Mouse (Mus musculus) macrophage (primary cell): ENCODE measurements around the gene Tnik. TPM values are rescaled to one million over a fixed set of nuclear protein-coding genes. Genes with fewer than 3 reads are reported as not detected.

Experiments
- H3K27ac ChIP-seq: fragments of 350-480 bp; formaldehyde crosslinking; 2 replicates; pipeline ENCODE4 v1.9.0; 2021
- H3K36me3 ChIP-seq: fragments of 350-480 bp; formaldehyde crosslinking; 2 replicates; pipeline ENCODE4 v1.9.0; 2021; ENCODE audit errors: inconsistent target
- H3K4me3 ChIP-seq: fragments of 350-480 bp; formaldehyde crosslinking; 2 replicates; pipeline ENCODE4 v1.9.0; 2021; ENCODE audit errors: inconsistent target
- H3K79me2 ChIP-seq: fragments of 350-480 bp; formaldehyde crosslinking; 2 replicates; pipeline ENCODE4 v1.9.0; 2021; ENCODE audit errors: inconsistent target
- WGBS: methylation state at CpG from one replicate; pipeline ENCODE4 v1.1.7; 2026; ENCODE audit warnings: inconsistent platforms; ENCODE audit not compliant: missing documents; 5-methylcytosine and 5-hydroxymethylcytosine counted together
- polyA plus RNA-seq: library from polyadenylated mRNA; stranded (reverse); fragments of 250-400 nt; gene quantifications from 3 replicates; pipeline ENCODE4 v1.2.4, GENCODE M21; 2018; ENCODE audit warnings: inconsistent platforms

Tnik gene
- polyA plus RNA-seq, 1 experiment from 2014 or later, result 0.20 TPM

DNA sequence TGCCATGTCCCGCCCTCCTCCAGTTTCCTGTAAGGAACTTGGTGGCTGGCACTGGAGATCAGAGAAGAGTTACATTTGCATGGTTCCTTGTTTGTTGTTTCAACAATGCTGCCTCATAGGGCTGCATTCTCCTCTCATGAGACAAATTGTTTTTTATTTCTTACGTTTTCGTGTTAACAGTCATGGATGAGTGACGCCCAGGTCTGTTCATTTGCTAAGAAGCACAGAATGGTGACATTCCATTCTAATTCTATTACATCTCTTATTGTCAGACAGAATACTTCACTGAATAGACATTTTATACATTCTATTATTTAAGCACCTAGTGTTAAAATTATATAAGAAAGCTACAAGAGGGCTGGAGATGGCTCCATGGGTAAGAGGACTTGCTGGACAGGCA is 266.5 kb downstream of the Tnik start:
- no peak overlapping the region for H3K27ac ChIP-seq
- no peaks in the 10 kb centered on the region for H3K79me2 ChIP-seq
- H3K4me3 ChIP-seq, result no peak overlapping the region
- 96% methylated on average over 4 of the region's 4 CpGs for WGBS
- no peaks in the 10 kb centered on the region for H3K36me3 ChIP-seq

DNA sequence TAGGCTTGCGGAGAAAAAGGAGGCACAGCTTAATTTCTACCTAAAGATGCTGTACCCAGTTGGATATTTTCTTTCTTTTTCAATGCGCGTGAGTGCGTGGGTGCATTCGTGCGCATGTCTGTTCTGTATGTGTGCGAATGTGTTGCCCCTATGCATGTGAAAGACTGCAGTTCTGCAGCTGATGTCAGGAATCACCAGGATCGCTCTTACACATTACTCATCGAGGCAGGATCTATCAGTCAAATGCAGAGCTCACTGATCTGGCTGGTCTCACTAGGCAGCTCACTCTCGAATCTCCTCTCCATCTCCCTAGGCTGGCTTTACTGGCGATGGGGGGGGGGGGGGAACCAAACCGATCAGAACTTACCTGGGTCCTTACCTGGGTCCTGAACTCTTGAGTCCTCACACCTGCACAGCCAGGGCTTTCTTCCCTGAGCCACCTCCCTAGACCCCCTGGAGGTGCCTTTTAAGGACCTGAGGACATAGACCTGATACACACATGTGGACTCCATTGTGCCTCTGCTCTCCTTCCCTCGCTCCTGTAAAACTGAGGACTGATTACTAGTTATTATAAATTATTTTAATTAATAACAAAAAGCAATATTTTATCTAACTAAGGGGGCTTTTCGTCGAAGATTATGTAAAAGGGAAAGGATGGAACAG is 268.4 kb downstream of the Tnik start:
- WGBS, result 90% methylated on average over 15 of the region's 15 CpGs
- H3K27ac ChIP-seq, result no peak overlapping the region
- H3K36me3 ChIP-seq, result no peaks in the 10 kb centered on the region
- H3K79me2 ChIP-seq, result no peaks in the 10 kb centered on the region
- H3K4me3 ChIP-seq, result no peak overlapping the region

DNA sequence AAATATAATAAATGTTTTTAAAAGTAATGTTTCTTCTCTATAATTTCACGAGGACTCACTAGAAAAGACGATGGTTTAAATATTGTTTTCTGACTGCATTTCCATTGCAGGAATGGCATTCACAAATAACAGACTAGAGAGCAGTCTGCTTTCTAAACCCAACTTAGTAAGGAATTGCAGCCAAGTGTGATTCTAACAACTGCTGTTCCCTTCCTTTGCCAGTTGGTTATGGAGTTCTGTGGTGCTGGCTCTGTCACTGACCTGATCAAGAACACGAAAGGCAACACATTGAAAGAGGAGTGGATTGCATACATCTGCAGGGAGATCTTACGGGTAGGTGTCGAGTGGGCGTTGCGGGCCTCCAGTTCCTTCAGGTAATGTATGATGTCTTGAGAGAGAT is 269.7 kb downstream of the Tnik start:
- Histone ChIP-seq H3K36me3 (no peaks in the 10 kb centered on the region), H3K79me2 (no peaks in the 10 kb centered on the region), H3K27ac (no peak overlapping the region), H3K4me3 (no peak overlapping the region)
- WGBS, result 89% methylated on average over 7 of the region's 7 CpGs

DNA sequence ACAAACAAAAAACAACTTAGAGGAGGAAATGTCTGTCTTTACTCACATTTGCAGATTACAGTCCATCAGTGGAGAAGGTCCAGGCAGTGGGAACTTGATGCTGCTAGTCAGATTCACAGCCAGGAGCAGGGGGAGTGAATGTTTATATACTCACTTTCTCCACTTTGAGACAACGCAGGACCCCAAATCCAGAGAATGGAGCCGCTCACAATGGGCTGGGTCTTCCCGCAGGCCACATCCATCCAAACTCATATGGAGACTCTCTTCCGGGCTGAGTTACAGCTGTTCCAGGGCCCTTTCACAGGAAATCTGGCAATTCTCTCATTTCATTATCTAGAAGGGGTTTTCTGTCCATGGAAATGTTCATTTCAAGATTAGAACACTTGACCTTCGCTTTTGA is 277.1 kb downstream of the Tnik start:
- no peaks in the 10 kb centered on the region for H3K79me2 ChIP-seq
- H3K27ac ChIP-seq, result no peak overlapping the region
- H3K4me3 ChIP-seq, result no peak overlapping the region
- 98% methylated on average over 5 of the region's 5 CpGs for WGBS
- no peaks in the 10 kb centered on the region for H3K36me3 ChIP-seq

DNA sequence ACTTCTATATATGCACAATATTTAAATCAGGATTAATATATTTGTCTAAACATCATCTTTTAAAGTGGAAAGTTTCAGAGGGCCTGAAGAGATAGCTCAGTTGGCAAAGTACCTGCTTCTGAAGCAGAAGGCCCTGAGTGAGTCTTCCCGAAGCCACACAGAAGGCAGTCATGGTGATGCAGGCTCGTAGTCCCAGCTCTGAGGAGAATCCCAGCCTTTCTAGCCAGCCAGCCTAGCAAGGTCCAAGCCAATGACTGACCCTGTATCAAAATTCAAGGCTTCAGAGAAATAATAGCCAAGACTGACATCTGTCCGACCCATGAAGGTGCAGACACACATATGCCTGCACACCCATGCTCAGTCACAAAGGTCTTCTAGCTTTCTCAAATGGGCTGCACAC is 279.9 kb downstream of the Tnik start:
- Histone ChIP-seq H3K36me3 (no peaks in the 10 kb centered on the region), H3K4me3 (no peak overlapping the region), H3K27ac (no peak overlapping the region), H3K79me2 (no peaks in the 10 kb centered on the region)
- WGBS, result 93% methylated on average over 3 of the region's 3 CpGs

DNA sequence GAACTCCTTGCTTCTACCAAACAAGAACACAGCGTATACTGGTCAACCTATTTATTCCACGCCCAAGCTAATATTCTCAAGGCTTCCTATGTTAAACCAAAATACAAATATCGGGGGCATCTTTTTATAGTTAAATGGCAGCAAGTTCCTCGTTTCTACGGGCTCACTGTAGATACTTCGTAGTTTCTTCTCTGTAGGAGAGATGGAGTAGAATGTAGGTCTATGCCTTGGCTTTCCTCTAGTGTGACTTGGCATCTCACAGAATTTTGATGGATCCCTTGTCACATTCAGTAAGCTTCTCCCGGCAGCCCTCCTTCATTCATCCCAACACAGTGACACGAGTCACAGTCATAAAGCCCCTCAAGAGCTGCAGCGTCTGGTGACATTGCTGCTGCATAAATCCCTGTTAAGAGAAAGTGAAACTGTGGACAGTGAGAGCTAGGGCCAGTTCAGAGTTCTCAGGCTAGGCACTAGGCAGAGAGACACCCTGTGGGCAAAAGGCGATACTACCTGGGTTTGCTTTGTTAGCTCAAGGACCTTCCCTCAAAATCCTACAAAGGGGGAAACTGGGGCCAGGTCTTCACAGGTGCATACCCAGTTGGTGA is 280.5 kb downstream of the Tnik start:
- Histone ChIP-seq H3K4me3 (peak overlapping the region; percentile 23), H3K79me2 (no peaks in the 10 kb centered on the region), H3K36me3 (no peaks in the 10 kb centered on the region), H3K27ac (no peak overlapping the region)
- 14% methylated on average over 10 of the region's 10 CpGs for WGBS

DNA sequence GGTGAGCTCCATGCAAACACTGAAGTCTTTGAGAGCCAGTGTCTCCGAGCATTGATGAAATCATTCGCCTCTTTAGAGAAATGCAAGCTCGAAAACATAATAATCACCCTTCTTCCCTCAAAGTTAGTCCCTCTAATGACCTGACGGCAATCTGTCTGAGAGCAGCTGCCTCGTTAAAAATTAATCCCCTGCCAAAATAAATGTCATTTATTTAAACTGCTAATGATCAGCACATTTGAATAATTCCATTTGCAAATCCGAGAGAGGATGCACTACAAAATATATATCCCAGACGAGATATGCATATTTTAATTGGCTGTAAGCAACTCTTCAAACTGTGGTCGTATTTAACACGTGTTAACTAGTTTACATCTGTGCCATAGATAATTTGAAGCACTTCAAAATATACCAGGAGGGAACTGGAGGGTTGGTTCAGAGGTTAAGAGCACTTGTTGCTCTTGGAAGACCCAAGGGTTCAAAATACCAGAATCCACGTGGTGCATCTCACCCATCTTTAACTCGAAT is 281.4 kb downstream of the Tnik start:
- 87% methylated on average over 11 of the region's 11 CpGs for WGBS
- Histone ChIP-seq H3K27ac (no peak overlapping the region), H3K4me3 (no peak overlapping the region), H3K79me2 (no peaks in the 10 kb centered on the region), H3K36me3 (no peaks in the 10 kb centered on the region)

DNA sequence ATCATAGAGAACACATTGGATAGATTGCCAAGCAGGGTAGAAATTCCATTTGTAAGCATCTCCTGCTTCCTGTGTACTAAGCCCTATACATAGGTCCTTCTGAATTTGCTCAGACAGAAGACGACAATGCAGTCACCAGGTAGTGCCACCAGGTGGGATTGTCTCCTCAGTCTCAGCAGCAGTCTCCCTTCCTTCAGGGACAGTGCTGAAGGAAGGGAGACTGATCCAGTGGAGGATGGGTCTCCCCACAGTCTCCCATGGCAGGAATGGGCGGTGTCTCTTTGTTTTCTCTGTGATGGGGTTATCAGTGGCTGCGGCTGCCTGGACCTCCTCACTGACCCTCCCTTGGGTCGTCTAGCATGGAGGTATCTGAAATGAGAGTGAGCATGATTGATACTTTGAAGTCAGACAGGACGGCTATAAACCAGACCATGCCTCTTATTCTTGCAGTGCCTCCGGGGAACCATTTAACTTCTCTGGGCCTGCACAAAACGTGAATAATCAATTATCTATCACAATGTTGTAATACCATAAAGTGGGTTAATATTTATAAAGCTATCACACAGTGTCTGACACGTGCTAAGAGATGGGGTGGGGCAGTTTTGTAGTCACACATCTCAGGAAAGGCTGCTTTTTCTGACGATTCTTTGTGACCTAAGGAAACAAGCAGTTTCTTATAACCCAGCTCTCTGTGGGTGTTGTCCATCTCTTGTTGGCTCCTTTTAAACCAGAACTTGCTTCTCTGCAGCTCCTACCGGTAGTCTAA is 285.1 kb downstream of the Tnik start:
- Histone ChIP-seq H3K36me3 (no peaks in the 10 kb centered on the region), H3K4me3 (no peak overlapping the region), H3K27ac (no peak overlapping the region), H3K79me2 (no peaks in the 10 kb centered on the region)
- WGBS, result 94% methylated on average over 9 of the region's 10 CpGs

DNA sequence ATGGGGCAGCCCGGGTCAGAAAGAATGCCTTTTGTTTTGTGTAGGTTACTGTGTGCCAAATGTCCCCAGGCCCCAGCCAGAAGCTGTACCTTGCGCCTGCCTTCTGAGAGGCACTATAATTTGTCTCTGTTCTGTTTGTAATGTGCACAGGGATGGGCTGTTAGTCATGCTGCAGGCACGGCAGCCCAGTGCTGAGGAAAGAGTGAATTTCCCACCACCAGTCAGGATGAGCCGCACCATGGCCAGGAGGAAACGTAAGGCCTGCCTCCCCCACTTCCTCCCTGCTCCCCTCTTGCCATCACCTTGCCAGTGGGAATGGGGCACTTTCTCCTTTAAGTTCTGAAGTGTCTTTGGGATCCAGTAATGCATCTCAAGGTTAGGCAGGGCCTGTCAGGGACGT is 286.4 kb downstream of the Tnik start:
- H3K4me3 ChIP-seq, result no peak overlapping the region
- no peak overlapping the region for H3K27ac ChIP-seq
- H3K36me3 ChIP-seq, result no peaks in the 10 kb centered on the region
- no peaks in the 10 kb centered on the region for H3K79me2 ChIP-seq
- 81% methylated on average over 6 of the region's 6 CpGs for WGBS

DNA sequence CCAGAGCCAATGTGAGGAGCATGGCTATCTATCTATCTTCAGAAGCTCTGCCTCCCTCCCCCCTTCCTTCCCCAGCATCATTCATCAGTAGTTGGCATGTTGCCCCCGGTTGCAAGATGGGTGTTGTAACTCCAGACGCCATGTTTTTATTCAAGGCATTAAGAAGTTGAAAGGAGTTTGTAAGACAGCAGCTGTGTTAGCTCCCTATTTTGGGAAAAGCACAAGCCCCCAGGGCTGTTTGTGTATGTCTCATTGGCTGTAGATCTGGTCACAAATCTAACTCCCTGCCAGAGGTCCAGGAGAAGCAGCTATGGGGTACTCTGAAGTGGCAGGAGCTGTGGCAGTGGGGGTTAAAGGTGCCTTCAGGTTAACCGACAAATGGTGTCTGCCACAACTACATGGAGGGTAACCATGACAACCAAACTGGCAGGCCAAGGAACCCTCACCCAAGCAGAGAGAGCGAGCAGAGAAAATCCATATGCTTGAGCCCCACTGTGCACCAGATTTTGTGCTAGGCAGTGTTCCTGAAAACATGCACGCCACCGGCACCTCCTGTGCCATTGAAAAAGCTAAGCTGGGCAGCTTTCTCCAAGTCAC is 287.6 kb downstream of the Tnik start:
- WGBS, result 84% methylated on average over 6 of the region's 6 CpGs
- Histone ChIP-seq H3K79me2 (no peaks in the 10 kb centered on the region), H3K4me3 (no peak overlapping the region), H3K36me3 (no peaks in the 10 kb centered on the region), H3K27ac (no peak overlapping the region)

DNA sequence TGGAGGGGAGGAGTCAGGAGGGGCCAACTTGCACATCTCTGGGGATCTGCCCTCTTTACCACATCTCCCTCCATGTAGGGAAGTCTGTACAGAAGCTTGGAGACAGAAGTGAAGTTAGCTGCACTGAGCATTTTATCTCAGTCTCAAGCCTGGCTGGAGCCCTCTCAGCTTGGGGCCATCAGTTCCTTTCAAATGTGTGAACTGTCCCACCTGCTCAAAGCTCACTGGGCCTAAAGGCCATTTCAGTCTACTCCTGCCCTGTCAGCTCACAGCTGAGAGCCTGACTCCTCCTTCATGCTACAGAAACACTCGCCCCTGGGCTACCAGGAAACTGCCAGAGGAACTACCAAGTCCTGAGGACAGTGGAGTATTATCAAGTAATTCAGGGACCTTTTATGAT is 288.7 kb downstream of the Tnik start:
- 82% methylated on average over 1 of the region's 1 CpGs for WGBS
- no peak overlapping the region for H3K27ac ChIP-seq
- no peak overlapping the region for H3K4me3 ChIP-seq
- no peaks in the 10 kb centered on the region for H3K79me2 ChIP-seq
- H3K36me3 ChIP-seq, result no peaks in the 10 kb centered on the region

DNA sequence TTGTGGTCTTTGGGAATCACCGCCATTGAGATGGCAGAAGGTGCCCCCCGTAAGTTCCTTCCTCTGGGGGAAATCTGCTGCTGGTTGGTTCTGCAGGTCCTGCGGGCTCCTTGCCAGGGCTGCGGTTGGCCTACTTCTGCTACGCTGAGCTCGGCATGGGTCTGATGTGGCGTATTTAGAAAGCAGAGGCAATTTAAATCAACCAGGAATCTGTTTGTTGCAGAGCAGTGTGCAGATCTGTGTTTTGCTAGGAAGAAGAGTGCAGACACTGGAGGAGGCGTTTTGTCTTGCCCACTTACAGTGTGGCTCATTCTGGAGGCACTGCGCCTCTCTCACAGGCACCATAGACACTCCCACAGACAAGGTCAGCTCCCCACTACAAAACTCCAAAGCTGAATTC is 291.9 kb downstream of the Tnik start:
- H3K27ac ChIP-seq, result no peak overlapping the region
- no peak overlapping the region for H3K4me3 ChIP-seq
- H3K36me3 ChIP-seq, result no peaks in the 10 kb centered on the region
- H3K79me2 ChIP-seq, result no peaks in the 10 kb centered on the region
- WGBS, result 3% methylated on average over 9 of the region's 9 CpGs

DNA sequence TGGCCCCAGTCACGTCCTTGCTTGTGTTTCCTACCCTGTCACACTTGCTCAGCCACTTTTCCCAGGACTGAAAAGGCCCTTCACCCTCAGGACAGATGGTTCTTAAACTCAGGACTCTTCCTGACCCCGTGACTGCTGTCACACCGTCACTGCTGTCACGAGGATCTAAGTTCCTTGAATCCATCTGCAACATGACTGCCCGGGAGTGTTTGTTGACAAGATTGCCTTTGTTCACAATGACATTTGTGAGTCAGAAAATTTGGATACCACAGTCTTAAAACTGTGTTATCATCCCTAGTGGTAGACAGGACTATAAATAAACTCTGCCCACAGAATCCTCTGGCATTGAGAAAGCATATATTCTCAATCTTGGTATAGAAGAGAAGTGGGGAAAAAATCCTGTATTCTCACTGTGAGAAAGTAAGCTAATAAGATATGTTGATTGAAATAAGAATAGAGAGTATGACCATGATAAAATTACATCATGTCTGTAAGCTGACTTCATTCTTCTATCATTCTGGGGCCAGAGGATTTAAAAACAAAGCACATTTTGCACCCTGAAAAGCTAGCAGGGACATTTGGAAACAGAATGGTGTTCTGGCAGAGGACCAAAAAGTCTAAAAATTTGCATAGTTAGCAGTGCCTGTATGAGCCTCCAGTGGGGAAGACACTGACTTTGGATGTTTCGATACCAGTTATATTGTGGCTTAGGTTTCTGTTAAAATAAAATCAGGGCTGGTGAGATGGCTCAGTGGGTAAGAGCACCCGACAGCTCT is 293.0 kb downstream of the Tnik start:
- 73% methylated on average over 7 of the region's 7 CpGs for WGBS
- Histone ChIP-seq H3K36me3 (no peaks in the 10 kb centered on the region), H3K27ac (no peak overlapping the region), H3K79me2 (no peaks in the 10 kb centered on the region), H3K4me3 (no peak overlapping the region)

DNA sequence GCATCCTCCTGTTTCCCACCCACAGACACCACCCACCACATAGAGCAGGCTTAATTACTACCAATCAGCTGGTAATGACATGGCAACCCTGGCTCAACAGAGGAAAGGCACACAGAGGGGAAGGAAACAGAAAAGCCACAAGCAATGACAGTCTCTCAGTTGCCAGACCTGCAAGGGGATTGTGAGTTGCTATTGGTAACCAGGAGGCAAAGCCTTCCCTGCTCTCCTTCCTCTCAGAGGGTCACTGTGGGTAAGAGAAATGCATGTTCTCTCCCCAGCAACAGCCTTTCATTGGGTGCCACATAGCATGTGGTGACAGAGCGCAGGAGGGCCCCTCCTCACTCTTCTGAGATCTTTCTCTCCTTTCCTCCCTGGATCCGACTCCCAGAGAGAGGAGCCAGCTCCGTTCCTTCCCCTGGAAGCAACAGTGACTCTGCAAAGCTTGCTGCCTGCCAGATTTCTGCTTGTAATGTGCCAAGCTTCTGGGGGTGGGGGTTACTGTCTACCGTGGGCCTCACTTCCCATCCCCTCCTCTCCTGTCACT is 295.4 kb downstream of the Tnik start:
- 3% methylated on average over 4 of the region's 4 CpGs for WGBS
- Histone ChIP-seq H3K4me3 (no peak overlapping the region), H3K27ac (no peak overlapping the region), H3K36me3 (no peaks in the 10 kb centered on the region), H3K79me2 (no peaks in the 10 kb centered on the region)
